Mouse (Mus musculus): ENCODE results near the gene Col25a1.

Col25a1 gene

GRCm38 (mm10) chr3:130545995-130546394 lies 414.7 kb downstream of the Col25a1 start:
- DNase-seq (ENCODE audit: inconsistent age in 2 of 2, low spot score in 1 of 2), result no peak

- DNase-seq (ENCODE audit: inconsistent age in 2 of 2, low spot score in 1 of 2), result no peak
Measured at GRCm38 (mm10) chr3:130549066-130549465, 417.8 kb downstream of the Col25a1 start.

GRCm38 (mm10) chr3:130556263-130556662 lies 425.0 kb downstream of the Col25a1 start:
- DNase-seq (ENCODE audit: inconsistent age in 2 of 2, low spot score in 1 of 2), result no peak

GRCm38 (mm10) chr3:130565586-130565985 lies 434.3 kb downstream of the Col25a1 start:
- DNase-seq (ENCODE audit: inconsistent age in 2 of 2, low spot score in 1 of 2), result no peak

- DNase-seq (ENCODE audit: inconsistent age in 2 of 2, low spot score in 1 of 2), result peak in 1 of 2 experiments; percentile 65
Measured at GRCm38 (mm10) chr3:130568331-130569095, 437.2 kb downstream of the Col25a1 start.

- no peak for DNase-seq (ENCODE audit: inconsistent age in 2 of 2, low spot score in 1 of 2)
Measured at GRCm38 (mm10) chr3:130573243-130573642, 441.9 kb downstream of the Col25a1 start.

GRCm38 (mm10) chr3:130574652-130575051 lies 443.4 kb downstream of the Col25a1 start:
- DNase-seq (ENCODE audit: inconsistent age in 2 of 2, low spot score in 1 of 2), result peak in 1 of 2 experiments; percentile 81

- peak in 1 of 2 experiments; percentile 49 for DNase-seq (ENCODE audit: inconsistent age in 2 of 2, low spot score in 1 of 2)
Measured at GRCm38 (mm10) chr3:130576683-130577082, 445.4 kb downstream of the Col25a1 start.

- DNase-seq (ENCODE audit: inconsistent age in 2 of 2, low spot score in 1 of 2), result no peak
Measured at GRCm38 (mm10) chr3:130579501-130579900, 448.2 kb downstream of the Col25a1 start.

- peak in 1 of 2 experiments; percentile 52 for DNase-seq (ENCODE audit: inconsistent age in 2 of 2, low spot score in 1 of 2)
Measured at GRCm38 (mm10) chr3:130581577-130581976, 450.3 kb downstream of the Col25a1 start.

GRCm38 (mm10) chr3:130582903-130583664 lies 451.8 kb downstream of the Col25a1 start:
- DNase-seq (ENCODE audit: inconsistent age in 2 of 2, low spot score in 1 of 2), result peak in 1 of 2 experiments; percentile 30

GRCm38 (mm10) chr3:130584007-130584406 lies 452.7 kb downstream of the Col25a1 start:
- no peak for DNase-seq (ENCODE audit: inconsistent age in 2 of 2, low spot score in 1 of 2)

GRCm38 (mm10) chr3:130595050-130595449 lies 463.7 kb downstream of the Col25a1 start:
- no peak for DNase-seq (ENCODE audit: inconsistent age in 2 of 2, low spot score in 1 of 2)

- DNase-seq (ENCODE audit: inconsistent age in 2 of 2, low spot score in 1 of 2), result no peak
Measured at GRCm38 (mm10) chr3:130601491-130601890, 470.2 kb downstream of the Col25a1 start.

- peak; percentile 26 to 72 for DNase-seq (ENCODE audit: inconsistent age in 2 of 2, low spot score in 1 of 2)
Measured at GRCm38 (mm10) chr3:130607924-130608323, 476.6 kb downstream of the Col25a1 start.

- no peak for DNase-seq (ENCODE audit: inconsistent age in 2 of 2, low spot score in 1 of 2)
Measured at GRCm38 (mm10) chr3:130614444-130614843, 483.1 kb downstream of the Col25a1 start.

GRCm38 (mm10) chr3:130615625-130616024 lies 484.3 kb downstream of the Col25a1 start:
- DNase-seq (ENCODE audit: inconsistent age in 2 of 2, low spot score in 1 of 2), result no peak

- DNase-seq (ENCODE audit: inconsistent age in 2 of 2, low spot score in 1 of 2), result peak; percentile 24 to 67
Measured at GRCm38 (mm10) chr3:130617439-130617898, 486.2 kb downstream of the Col25a1 start, which contains the start of gene Etnppl. TSS of gene Etnppl (plus strand) at chr3:130617448.

- no peak for DNase-seq (ENCODE audit: inconsistent age in 2 of 2, low spot score in 1 of 2)
Measured at GRCm38 (mm10) chr3:130620517-130621146, 489.3 kb downstream of the Col25a1 start.

GRCm38 (mm10) chr3:130628358-130628757 lies 497.1 kb downstream of the Col25a1 start:
- DNase-seq (ENCODE audit: inconsistent age in 2 of 2, low spot score in 1 of 2), result no peak

GRCm38 (mm10) chr3:130633859-130634258 lies 502.6 kb downstream of the Col25a1 start:
- peak; percentile 34 to 67 for DNase-seq (ENCODE audit: inconsistent age in 2 of 2, low spot score in 1 of 2)

Measured in adrenal gland, adult (tissue).